Mouse (Mus musculus) spleen, postnatal 10 days (tissue): Measurements from ENCODE around the gene Gm26741.

Experiments used
- DNase-seq, 2 experiments: peaks; one replicate each; pipeline ENCODE4 v3.0.0; 2021 to 2022; ENCODE audit warnings: low spot score in 2 of 2

Gene Gm26741

GRCm38 (mm10) chr10:52389438-52389837 lies 30.9 kb downstream of the Gm26741 start:
- DNase-seq: no peak

GRCm38 (mm10) chr10:52391208-52391607 lies 32.6 kb downstream of the Gm26741 start:
- DNase-seq: no peak

- DNase-seq: no peak
These were observed 38.1 kb downstream of the Gm26741 start for GRCm38 (mm10) chr10:52396647-52397046.

- DNase-seq: no peak
These were observed 40.1 kb downstream of the Gm26741 start for GRCm38 (mm10) chr10:52398715-52399114.

GRCm38 (mm10) chr10:52399722-52400121 lies 41.2 kb downstream of the Gm26741 start:
- DNase-seq: no peak

GRCm38 (mm10) chr10:52405160-52405559 lies 46.6 kb downstream of the Gm26741 start:
- DNase-seq: no peak

GRCm38 (mm10) chr10:52407526-52407925 lies 49.0 kb downstream of the Gm26741 start:
- no peak for DNase-seq
